Mouse (Mus musculus) megakaryocyte progenitor cell, adult 5-6 weeks (primary cell): ENCODE measurements around the gene Klhl29. TPM values are rescaled to one million over a fixed set of nuclear protein-coding genes. Genes with fewer than 3 reads are reported as not detected.
"Not testable (repeated sequence)": the region's sequence is repeated elsewhere in the genome, so short reads cannot be mapped to it uniquely, and the experiment has no call there.

Source experiments
- ATAC-seq: replicated peaks from 2 replicates; pipeline ENCODE4 v1.8.0; 2016; ENCODE audit warnings: mild to moderate bottlenecking, moderate TSS enrichment, inconsistent platforms; ENCODE audit not compliant: poor library complexity
- total RNA-seq, 2 experiments: library from RNA; stranded (forward) in 1 of 2; stranded (reverse) in 1 of 2; fragments of 157-497, 149-512 nt in 1 of 2; fragments of 200-1000 nt in 1 of 2; gene quantifications; 2 replicates each; pipeline versions ENCODE4 v1.2.3 to v1.2.4; 2015 to 2017

The Klhl29 gene
- total RNA-seq, 2 experiments from 2014 or later, result not detected

- no peak for ATAC-seq
Observed at GRCm38 (mm10) chr12:5359065-5359464, 16.4 kb downstream of the Klhl29 start.

GRCm38 (mm10) chr12:5358497-5358896 lies 17.0 kb downstream of the Klhl29 start:
- no peak for ATAC-seq

- ATAC-seq, result no peak
Observed at GRCm38 (mm10) chr12:5353416-5353815, 22.1 kb downstream of the Klhl29 start.

- ATAC-seq, result no peak
Observed at GRCm38 (mm10) chr12:5352771-5353170, 22.7 kb downstream of the Klhl29 start.

- ATAC-seq, result no peak
Observed at GRCm38 (mm10) chr12:5350491-5351285, 24.8 kb downstream of the Klhl29 start.

GRCm38 (mm10) chr12:5345088-5345487 lies 30.4 kb downstream of the Klhl29 start:
- ATAC-seq, result no peak

GRCm38 (mm10) chr12:5344457-5344856 lies 31.0 kb downstream of the Klhl29 start:
- not testable (repeated sequence) for ATAC-seq

- ATAC-seq, result no peak
Observed at GRCm38 (mm10) chr12:5340151-5340603, 35.3 kb downstream of the Klhl29 start.

- no peak for ATAC-seq
Observed at GRCm38 (mm10) chr12:5336927-5337712, 38.4 kb downstream of the Klhl29 start.

- no peak for ATAC-seq
Observed at GRCm38 (mm10) chr12:5336331-5336730, 39.2 kb downstream of the Klhl29 start.

- ATAC-seq, result no peak
Observed at GRCm38 (mm10) chr12:5334956-5335355, 40.5 kb downstream of the Klhl29 start.

- no peak for ATAC-seq
Observed at GRCm38 (mm10) chr12:5334175-5334574, 41.3 kb downstream of the Klhl29 start.

GRCm38 (mm10) chr12:5331810-5332484 lies 43.5 kb downstream of the Klhl29 start:
- no peak for ATAC-seq

GRCm38 (mm10) chr12:5330496-5331070 lies 44.9 kb downstream of the Klhl29 start:
- ATAC-seq, result no peak

GRCm38 (mm10) chr12:5322444-5323087 lies 52.9 kb downstream of the Klhl29 start:
- ATAC-seq, result no peak

- no peak for ATAC-seq
Observed at GRCm38 (mm10) chr12:5321017-5321416, 54.5 kb downstream of the Klhl29 start.

- no peak for ATAC-seq
Observed at GRCm38 (mm10) chr12:5319359-5319973, 56.0 kb downstream of the Klhl29 start.

GRCm38 (mm10) chr12:5316029-5316567 lies 59.4 kb downstream of the Klhl29 start:
- no peak for ATAC-seq

- ATAC-seq, result no peak
Observed at GRCm38 (mm10) chr12:5307923-5308322, 67.6 kb downstream of the Klhl29 start.

- no peak for ATAC-seq
Observed at GRCm38 (mm10) chr12:5305466-5305865, 70.0 kb downstream of the Klhl29 start.
